Mouse (Mus musculus): Measurements from ENCODE around the gene 9030612E09Rik. TPM values are rescaled to one million over a fixed set of nuclear protein-coding genes. Genes with fewer than 3 reads are reported as not detected.
A peak's percentile ranks its signal among the peaks of the same experiment; 100 is the strongest.

9030612E09Rik gene
- total and polyA plus RNA-seq, 2 experiments from 2014 or later = 0.73 to 1.7 TPM

GRCm38 (mm10) chr10:43155046-43155560, 19.4 kb upstream of the 9030612E09Rik start:
- H3K9ac ChIP-seq (replicated peaks; ENCODE audit: low read length) = 0 out of 2 replicates have a peak overlapping the region, but pooled peaks have one; percentile 24

GRCm38 (mm10) chr10:43158917-43159316, 15.6 kb upstream of the 9030612E09Rik start:
- 89% methylated on average over 5 of the region's 5 CpGs for WGBS

More at GRCm38 (mm10) chr10:43155046-43155560, 19.4 kb upstream of the 9030612E09Rik start:
- H3K4me3 ChIP-seq (ENCODE audit: low read length) = no peak overlapping the region
- peak overlapping the region; percentile 35; the same call in 1 of the 2 replicates for H3K4me2 ChIP-seq (ENCODE audit: low read depth, low read length)
- H3K9me3 ChIP-seq (ENCODE audit: low read length) = no peaks in the 10 kb centered on the region
- no peaks in the 10 kb centered on the region for H3K27me3 ChIP-seq (ENCODE audit: insufficient read depth, low read length)
- peaks cover 5% of the 10 kb centered on the region; the same call in 1 of the 2 replicates for H3K36me3 ChIP-seq (ENCODE audit: insufficient read depth, low read length)
- ATAC-seq (peak; percentile 89), DNase-seq (ENCODE audit: low spot score) (peak; percentile 88)
- WGBS = 7% methylated on average over 12 of the region's 12 CpGs
- H3K4me1 ChIP-seq (ENCODE audit: insufficient read depth, low read length) = peaks cover 13% of the 10 kb centered on the region; the same call in 1 of the 2 replicates
- TF ChIP-seq CTCF (IDR thresholded peaks at IDR 0.05; ENCODE audit: low read depth) = no peak
- peak overlapping the region; percentile 72 for H3K27ac ChIP-seq

GRCm38 (mm10) chr10:43159333-43159732, 15.2 kb upstream of the 9030612E09Rik start:
- Histone ChIP-seq H3K4me2 (ENCODE audit: low read depth, low read length) (no peak overlapping the region), H3K4me3 (ENCODE audit: low read length) (no peak overlapping the region), H3K9ac (replicated peaks; ENCODE audit: low read length) (no peak overlapping the region), H3K4me1 (ENCODE audit: insufficient read depth, low read length) (peaks cover 11% of the 10 kb centered on the region; the same call in 1 of the 2 replicates), H3K9me3 (ENCODE audit: low read length) (no peaks in the 10 kb centered on the region), H3K27ac (no peak overlapping the region), H3K27me3 (ENCODE audit: insufficient read depth, low read length) (no peaks in the 10 kb centered on the region), H3K36me3 (ENCODE audit: insufficient read depth, low read length) (peaks cover 5% of the 10 kb centered on the region; the same call in 1 of the 2 replicates)
- TF ChIP-seq CTCF (IDR thresholded peaks at IDR 0.05; ENCODE audit: low read depth) = no peak
- DNase-seq (ENCODE audit: low spot score) (no peak), ATAC-seq (no peak)
- WGBS = 75% methylated on average over 5 of the region's 5 CpGs

More at GRCm38 (mm10) chr10:43158917-43159316, 15.6 kb upstream of the 9030612E09Rik start:
- Histone ChIP-seq H3K9me3 (ENCODE audit: low read length) (no peaks in the 10 kb centered on the region), H3K4me1 (ENCODE audit: insufficient read depth, low read length) (peaks cover 11% of the 10 kb centered on the region; the same call in 1 of the 2 replicates), H3K4me2 (ENCODE audit: low read depth, low read length) (no peak overlapping the region), H3K36me3 (ENCODE audit: insufficient read depth, low read length) (peaks cover 5% of the 10 kb centered on the region; the same call in 1 of the 2 replicates), H3K4me3 (ENCODE audit: low read length) (no peak overlapping the region), H3K27me3 (ENCODE audit: insufficient read depth, low read length) (no peaks in the 10 kb centered on the region), H3K27ac (no peak overlapping the region), H3K9ac (replicated peaks; ENCODE audit: low read length) (no peak overlapping the region)
- DNase-seq (ENCODE audit: low spot score) (no peak), ATAC-seq (no peak)
- TF ChIP-seq CTCF (IDR thresholded peaks at IDR 0.05; ENCODE audit: low read depth) = no peak

DNA sequence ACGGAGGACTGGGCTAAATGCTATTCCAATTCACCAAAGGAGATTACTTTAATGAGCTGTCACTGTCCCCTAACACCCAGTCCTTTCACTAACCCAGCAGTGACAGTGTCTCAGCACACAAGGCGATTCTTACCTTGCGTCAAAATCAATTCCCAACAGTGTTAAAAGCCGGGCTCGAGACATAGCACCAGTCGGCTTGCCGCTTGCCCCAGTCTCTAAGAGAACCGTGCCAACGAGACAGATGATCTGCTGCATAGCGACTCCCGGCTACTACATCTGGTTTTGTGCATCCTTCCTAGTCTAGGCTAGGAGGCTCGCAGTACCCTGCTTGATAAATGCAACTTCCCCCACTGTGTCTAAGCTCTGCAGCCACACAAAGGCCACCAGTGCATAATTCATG, 12.2 kb upstream of the 9030612E09Rik start:
- 51% methylated on average over 12 of the region's 12 CpGs for WGBS

GRCm38 (mm10) chr10:43164406-43164805, 10.1 kb upstream of the 9030612E09Rik start:
- H3K27me3 ChIP-seq (ENCODE audit: insufficient read depth, low read length) = no peaks in the 10 kb centered on the region
- no peak overlapping the region for H3K4me3 ChIP-seq (ENCODE audit: low read length)
- no peaks in the 10 kb centered on the region for H3K36me3 ChIP-seq (ENCODE audit: insufficient read depth, low read length)
- H3K4me1 ChIP-seq (ENCODE audit: insufficient read depth, low read length) = no peaks in the 10 kb centered on the region
- no peak overlapping the region for H3K4me2 ChIP-seq (ENCODE audit: low read depth, low read length)
- no peaks in the 10 kb centered on the region for H3K9me3 ChIP-seq (ENCODE audit: low read length)
- H3K9ac ChIP-seq (replicated peaks; ENCODE audit: low read length) = no peak overlapping the region
- no peak for TF ChIP-seq CTCF (IDR thresholded peaks at IDR 0.05; ENCODE audit: low read depth)
- H3K27ac ChIP-seq = no peak overlapping the region
- ATAC-seq (no peak), DNase-seq (ENCODE audit: low spot score) (no peak)
- 92% methylated on average over 2 of the region's 2 CpGs for WGBS

More for the DNA sequence above, 12.2 kb upstream of the 9030612E09Rik start:
- H3K4me2 ChIP-seq (ENCODE audit: low read depth, low read length) = no peak overlapping the region
- DNase-seq (ENCODE audit: low spot score) = peak; percentile 42
- no peak overlapping the region for H3K4me3 ChIP-seq (ENCODE audit: low read length)
- no peaks in the 10 kb centered on the region for H3K4me1 ChIP-seq (ENCODE audit: insufficient read depth, low read length)
- ATAC-seq = no peak
- H3K9ac ChIP-seq (replicated peaks; ENCODE audit: low read length) = no peak overlapping the region
- H3K9me3 ChIP-seq (ENCODE audit: low read length) = no peaks in the 10 kb centered on the region
- H3K27ac ChIP-seq = no peak overlapping the region
- no peak for TF ChIP-seq CTCF (IDR thresholded peaks at IDR 0.05; ENCODE audit: low read depth)
- no peaks in the 10 kb centered on the region for H3K27me3 ChIP-seq (ENCODE audit: insufficient read depth, low read length)
- H3K36me3 ChIP-seq (ENCODE audit: insufficient read depth, low read length) = peaks cover 5% of the 10 kb centered on the region; the same call in 1 of the 2 replicates

GRCm38 (mm10) chr10:43166146-43166545, 8.4 kb upstream of the 9030612E09Rik start:
- no peak for TF ChIP-seq CTCF (IDR thresholded peaks at IDR 0.05; ENCODE audit: low read depth)
- Histone ChIP-seq H3K27me3 (ENCODE audit: insufficient read depth, low read length) (no peaks in the 10 kb centered on the region), H3K36me3 (ENCODE audit: insufficient read depth, low read length) (no peaks in the 10 kb centered on the region), H3K9ac (replicated peaks; ENCODE audit: low read length) (no peak overlapping the region), H3K4me2 (ENCODE audit: low read depth, low read length) (no peak overlapping the region), H3K9me3 (ENCODE audit: low read length) (no peaks in the 10 kb centered on the region), H3K4me3 (ENCODE audit: low read length) (no peak overlapping the region), H3K4me1 (ENCODE audit: insufficient read depth, low read length) (peaks cover 8% of the 10 kb centered on the region; the same call in 1 of the 2 replicates), H3K27ac (no peak overlapping the region)
- DNase-seq (ENCODE audit: low spot score) (no peak), ATAC-seq (no peak)
- 98% methylated on average over 1 of the region's 1 CpGs for WGBS

- ATAC-seq (no peak), DNase-seq (ENCODE audit: low spot score) (no peak)
- H3K9me3 ChIP-seq (ENCODE audit: low read length) = no peaks in the 10 kb centered on the region
- H3K4me2 ChIP-seq (ENCODE audit: low read depth, low read length) = no peak overlapping the region
- no peaks in the 10 kb centered on the region for H3K36me3 ChIP-seq (ENCODE audit: insufficient read depth, low read length)
- TF ChIP-seq CTCF (IDR thresholded peaks at IDR 0.05; ENCODE audit: low read depth) = peak; percentile 32
- no peak overlapping the region for H3K9ac ChIP-seq (replicated peaks; ENCODE audit: low read length)
- H3K27me3 ChIP-seq (ENCODE audit: insufficient read depth, low read length) = no peaks in the 10 kb centered on the region
- H3K27ac ChIP-seq = no peak overlapping the region
- WGBS = 91% methylated on average over 3 of the region's 3 CpGs
- H3K4me1 ChIP-seq (ENCODE audit: insufficient read depth, low read length) = peaks cover 10% of the 10 kb centered on the region; the same call in 1 of the 2 replicates
- no peak overlapping the region for H3K4me3 ChIP-seq (ENCODE audit: low read length)
These were observed 7.7 kb upstream of the 9030612E09Rik start for GRCm38 (mm10) chr10:43166817-43167216.
